Mouse (Mus musculus) liver, adult 2 months (tissue): ENCODE measurements around the gene Armt1.

ENCODE experiments used
- CTCF ChIP-seq: fragments of 200-500 bp; IDR thresholded peaks from 2 replicates; pipeline ENCODE4 v1.5.1; 2011; ENCODE audit warnings: low read depth, low read length, control low read depth
- POLR2A ChIP-seq: fragments of 200-500 bp; IDR thresholded peaks from 2 replicates; pipeline ENCODE4 v1.6.1; 2011; ENCODE audit warnings: low read length, control low read depth; ENCODE audit not compliant: insufficient read depth; ENCODE audit errors: extremely low read depth

DNA sequence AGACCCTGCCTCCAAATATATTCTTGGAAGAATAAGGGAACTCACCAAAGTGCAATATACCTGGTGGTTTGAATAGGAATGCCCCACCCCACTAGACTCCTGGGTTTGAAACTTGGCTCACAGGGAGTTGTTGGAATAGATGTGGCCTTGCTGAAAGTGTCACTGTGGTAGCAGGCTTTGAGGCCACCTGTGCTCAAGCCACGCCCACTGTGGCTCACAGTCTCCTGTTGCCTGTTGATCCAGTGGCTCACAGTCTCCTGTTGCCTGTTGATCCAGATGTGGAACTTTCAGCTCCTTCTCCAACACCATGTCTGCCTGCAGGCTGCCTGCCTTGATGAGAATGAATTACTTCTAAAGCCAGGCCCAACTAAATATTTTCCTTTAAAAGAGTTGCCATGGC, 51.6 kb downstream of the Armt1 start:
- TF ChIP-seq CTCF (no peak), POLR2A (no peak)
